Mouse (Mus musculus): ENCODE data around the gene Ptprn.

DNA sequence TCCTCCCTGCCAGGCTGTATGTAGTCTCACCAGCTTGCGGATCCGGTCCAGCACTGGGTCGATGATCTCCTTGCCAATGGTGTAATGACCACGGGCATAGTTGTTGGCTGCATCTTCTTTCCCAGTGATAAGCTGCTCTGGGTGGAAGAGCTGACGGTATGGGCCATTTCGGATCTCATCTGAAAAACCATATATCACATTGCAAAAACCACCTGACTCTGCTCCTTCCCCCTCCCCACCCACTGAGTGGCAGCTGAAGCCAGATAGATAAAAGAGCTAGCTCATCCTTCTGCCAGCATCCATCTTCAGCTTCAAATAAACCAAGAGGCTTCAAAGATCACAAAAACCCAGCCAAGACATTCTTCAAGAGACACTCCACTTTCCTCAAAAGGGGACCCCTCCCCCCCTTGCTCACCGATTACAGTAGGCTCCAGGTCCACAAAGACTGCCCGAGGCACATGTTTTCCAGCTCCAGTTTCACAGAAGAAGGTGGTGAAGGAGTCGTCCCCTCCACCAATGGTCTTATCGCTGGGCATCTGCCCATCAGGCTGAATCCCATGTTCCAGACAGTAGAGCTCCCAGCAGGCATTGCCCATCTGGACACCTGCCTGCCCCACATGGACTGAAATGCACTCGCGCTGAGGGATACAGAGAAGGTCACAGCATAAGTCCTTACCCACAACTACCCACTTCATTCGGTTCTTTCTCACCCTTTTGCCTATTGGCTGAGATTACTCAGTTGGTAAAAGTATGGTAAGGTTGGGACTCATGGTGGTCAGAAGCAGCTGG is 47.3 kb downstream of the Ptprn start:
- TF ChIP-seq CTCF (conservative IDR thresholded peaks at IDR 0.05 in 1 of 2, IDR thresholded peaks at IDR 0.05 in 1 of 2; ENCODE audit: low read depth in 2 of 2, low read length in 2 of 2): no peak
- TF ChIP-seq USF1 (IDR thresholded peaks at IDR 0.05; ENCODE audit: low read depth, low read length): no peak
- no peak for TF ChIP-seq POLR2A (IDR thresholded peaks at IDR 0.05; ENCODE audit: low read depth, low read length)
- no peak for TF ChIP-seq NELFE (IDR thresholded peaks at IDR 0.05; ENCODE audit: low read depth, low read length)
- no peak for TF ChIP-seq RCOR1 (conservative IDR thresholded peaks at IDR 0.05; ENCODE audit: low read depth, low read length)
- TF ChIP-seq MAX (IDR thresholded peaks at IDR 0.05; ENCODE audit: low read length): no peak
- no peak for TF ChIP-seq TCF12 (IDR thresholded peaks at IDR 0.05; ENCODE audit: low read depth, low read length)
- no peak for TF ChIP-seq ETS1 (conservative IDR thresholded peaks at IDR 0.05; ENCODE audit: low read depth, low read length)
- TF ChIP-seq KAT2A (IDR thresholded peaks at IDR 0.05; ENCODE audit: insufficient replicate concordance, low read length): no peak
- TF ChIP-seq RAD21 (IDR thresholded peaks at IDR 0.05; ENCODE audit: low read depth, low read length): no peak
